ENCODE assay signal across 12 mouse cellular contexts in genomic region chr1:41212876-41213275, GRCm38 (mm10).
A peak's percentile ranks its signal among the peaks of the same experiment; 100 is the strongest.
DNase-seq lines count a peak whose midpoint lies in the region.
"Had no signal": no experiment of that assay in that cellular context is flagged by ENCODE, and none has a peak within 500 bp of the region (broad histone marks: within the 10 kb centered on the region; RNA-seq: fewer than 3 reads in every experiment).

No protein-coding gene starts in this region.

- DNase-seq in adrenal gland, adult 8-10 months: peak; percentile 1
- DNase-seq in adrenal gland, postnatal 14 days: no peak
- peak; percentile 12 for DNase-seq in Muller cell, postnatal 12 days (ENCODE audit: inconsistent ontology term)
- no peak for DNase-seq in embryo, embryonic 10.5 days (ENCODE audit: low spot score)
- no peak for DNase-seq in frontal cortex, postnatal 14 days (ENCODE audit: low spot score in 2 of 2)
- DNase-seq: B cell, adult 2 months; cerebellum, adult 11-12 months; cerebellum, adult 2 months; cerebellum, adult 9-10 months; cerebellum, postnatal 10 days; cerebellum, postnatal 25 days; embryo, embryonic 11 days had no signal

Comparison
In these comparisons a context has a peak if more than half of its experiments do, and no peak if none do; other contexts are left out.
1. DNase-seq: peak in adrenal gland, adult 8-10 months (single experiment) and Muller cell, postnatal 12 days (single experiment); none in adrenal gland, postnatal 14 days (single experiment), embryo, embryonic 10.5 days (single experiment) and frontal cortex, postnatal 14 days (0 of 2).